11 mouse cellular contexts compared by ENCODE assay signal in the genomic region with DNA sequence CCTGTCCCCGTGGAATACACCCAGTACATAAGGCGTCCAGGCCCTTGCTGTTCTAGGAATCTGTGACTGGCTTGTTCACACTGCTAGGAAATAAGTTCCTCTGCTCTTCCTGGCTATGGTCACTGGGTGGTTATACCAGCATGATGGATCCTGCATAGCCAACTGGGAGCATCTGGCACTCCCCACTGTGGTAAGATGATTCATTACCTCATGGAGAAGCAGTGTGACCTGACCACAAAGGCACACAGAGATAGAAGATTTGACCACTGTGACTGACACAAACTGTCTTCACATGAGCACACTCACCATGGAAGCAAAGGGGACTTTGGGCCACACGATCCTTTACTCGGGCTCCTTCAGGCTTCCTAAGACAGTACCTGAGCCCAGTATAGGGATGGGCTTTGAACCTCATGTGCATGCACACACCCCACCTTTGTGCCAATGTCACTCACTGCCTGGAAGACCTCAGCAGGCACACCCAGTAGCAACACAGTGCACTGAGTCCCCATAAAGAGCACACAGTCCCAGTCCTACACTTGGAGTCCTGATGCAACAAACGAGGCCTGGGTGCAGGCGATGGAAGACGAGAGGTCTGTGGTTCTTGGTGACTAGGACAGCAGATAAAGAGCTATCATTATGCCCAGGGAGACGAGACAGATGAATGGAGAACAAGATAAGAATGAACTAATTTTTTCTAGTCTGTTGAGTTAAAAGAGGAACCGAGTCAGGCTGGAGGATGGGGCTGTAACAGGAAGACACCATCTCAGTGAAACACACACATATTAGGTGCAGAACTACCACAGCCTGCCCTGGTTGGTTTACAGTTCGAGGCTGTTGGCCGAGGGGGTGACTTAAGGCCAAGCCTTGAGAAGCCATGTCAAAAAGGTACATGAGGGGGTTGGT. TPM values are rescaled to one million over a fixed set of nuclear protein-coding genes. Genes with fewer than 3 reads are reported as not detected.
DNase-seq lines count a peak whose midpoint lies in the region; ATAC-seq and TF ChIP-seq lines count a peak whose summit lies in the region.
"Had no signal": no experiment of that assay in that cellular context is flagged by ENCODE, and none has a peak within 500 bp of the region (broad histone marks: within the 10 kb centered on the region; RNA-seq: fewer than 3 reads in every experiment).

No protein-coding gene starts in this region.

- H3K4me2 ChIP-seq in CH12.LX (ENCODE audit: insufficient read depth, low read depth, poor library complexity, severe bottlenecking): no peak overlapping the region; the same call in 1 of the 2 replicates
- H3K4me2 ChIP-seq: limb, embryonic 13.5 days had no signal

- 0 out of 2 replicates have a peak overlapping the region, but pooled peaks have one; percentile 8 for H3K9ac ChIP-seq in CH12.LX (ENCODE audit: insufficient read depth, low read depth)
- H3K9ac ChIP-seq: limb, embryonic 13.5 days had no signal

- H3K9me3 ChIP-seq in CH12.LX (replicated peaks; ENCODE audit: low read length): no peaks in the 10 kb centered on the region
- H3K9me3 ChIP-seq: limb, embryonic 13.5 days had no signal

- peaks cover 57 to 97% of the 10 kb centered on the region in 2 experiments for H3K4me1 ChIP-seq in CH12.LX (ENCODE audit: control insufficient read depth in 1 of 2, insufficient read depth in 2 of 2)
- H3K4me1 ChIP-seq: limb, embryonic 13.5 days had no signal

- TF ChIP-seq CTCF in CH12.LX (conservative IDR thresholded peaks at IDR 0.05 in 1 of 2, IDR thresholded peaks at IDR 0.05 in 1 of 2; ENCODE audit: low read depth in 2 of 2, low read length in 2 of 2): no peak

- TF ChIP-seq POLR2A in CH12.LX (IDR thresholded peaks at IDR 0.05; ENCODE audit: low read depth, low read length): no peak

- dilution Hi-C loops in CH12.LX (cut with MboI; ENCODE audit: extremely low pct_ligation_motif_present, extremely low pct_unique_long_range_greater_than_20kb, low sequenced_read_pairs): no loop called here

- no peaks in the 10 kb centered on the region for H3K27me3 ChIP-seq in CH12.LX (replicated peaks)
- H3K27me3 ChIP-seq: limb, embryonic 13.5 days had no signal

- in situ Hi-C loops in CH12.LX (cut with MboI; ENCODE audit: low pct_ligation_motif_present, low pct_unique_long_range_greater_than_20kb, low sequenced_read_pairs): no loop called here

- peak; percentile 54 for ATAC-seq in granulocyte monocyte progenitor cell, adult 5-6 weeks (replicated peaks; ENCODE audit: poor library complexity, severe bottlenecking)
- ATAC-seq in megakaryocyte-erythroid progenitor cell, adult 5-6 weeks (replicated peaks; ENCODE audit: low FRiP score, low TSS enrichment, poor library complexity, severe bottlenecking): peak; percentile 88
- ATAC-seq in activated CD4-positive, CD25-positive, alpha-beta regulatory T cell, adult 4 months: no peak

- peak; percentile 32 for DNase-seq in adrenal gland, adult 2 months
- DNase-seq in adrenal gland, postnatal 36 days: no peak
- DNase-seq in CH12.LX (ENCODE audit: extremely low read depth): peak; percentile 81
- DNase-seq in neural tube, embryonic 10.5 days (ENCODE audit: extremely low spot score, low spot score): no peak
- DNase-seq in kidney, adult 8-10 months: no peak
- DNase-seq: heart, postnatal 36 days; kidney, postnatal 25 days had no signal

- TF ChIP-seq EP300 in CH12.LX (IDR thresholded peaks at IDR 0.05; ENCODE audit: low read length): peak; percentile 48; the same call in 1 of the 2 replicates

- H3K27ac ChIP-seq in CH12.LX (ENCODE audit: insufficient read depth, low read depth): peak overlapping the region; percentile 86
- H3K27ac ChIP-seq: limb, embryonic 13.5 days had no signal

- H3K36me3 ChIP-seq in CH12.LX (replicated peaks in 1 of 2; ENCODE audit: control insufficient read depth in 1 of 2, insufficient read depth in 1 of 2, low read length in 1 of 2): peaks cover 36 to 71% of the 10 kb centered on the region in 2 experiments

- H3K4me3 ChIP-seq in CH12.LX (replicated peaks in 1 of 3; ENCODE audit: low read depth in 2 of 3, low read length in 2 of 3, poor library complexity in 1 of 3): peak overlapping the region in 1 of 3 experiments; percentile 14
- H3K4me3 ChIP-seq: limb, embryonic 13.5 days had no signal

- TF ChIP-seq RAD21 in CH12.LX (IDR thresholded peaks at IDR 0.05; ENCODE audit: low read depth, low read length): no peak

- H3K79me2 ChIP-seq in CH12.LX (replicated peaks; ENCODE audit: control insufficient read depth, extremely low read depth, insufficient read depth, poor library complexity, severe bottlenecking): no peaks in the 10 kb centered on the region

TF ChIP-seq in CH12.LX, 34 proteins besides CTCF, POLR2A, EP300 and RAD21:
- TF ChIP-seq JUND (conservative IDR thresholded peaks at IDR 0.05; ENCODE audit: low read depth, low read length): no peak
- no peak for TF ChIP-seq TBP (conservative IDR thresholded peaks at IDR 0.05; ENCODE audit: low read depth, low read length)
- 0 out of 2 replicates have a peak, but pooled peaks have one; percentile 52 for TF ChIP-seq ZNF384 (IDR thresholded peaks at IDR 0.05; ENCODE audit: low read depth, low read length)
- TF ChIP-seq NRF1 (IDR thresholded peaks at IDR 0.05; ENCODE audit: low read depth, low read length): no peak
- peak; percentile 47; the same call in 1 of the 2 replicates for TF ChIP-seq ELF1 (IDR thresholded peaks at IDR 0.05; ENCODE audit: low read depth, low read length)
- TF ChIP-seq UBTF (IDR thresholded peaks at IDR 0.05; ENCODE audit: low read depth, low read length): no peak
- no peak for TF ChIP-seq ZMIZ1 (IDR thresholded peaks at IDR 0.05; ENCODE audit: low read depth, low read length)
- no peak for TF ChIP-seq MYC (IDR thresholded peaks at IDR 0.05; ENCODE audit: low read depth, low read length)
- TF ChIP-seq E2F4 (IDR thresholded peaks at IDR 0.05; ENCODE audit: insufficient replicate concordance, low read depth, low read length): no peak
- TF ChIP-seq ZKSCAN1 (IDR thresholded peaks at IDR 0.05; ENCODE audit: borderline replicate concordance, low read depth, low read length): no peak
- TF ChIP-seq ZC3H11A (IDR thresholded peaks at IDR 0.05; ENCODE audit: low read depth, low read length): no peak
- no peak for TF ChIP-seq KAT2A (IDR thresholded peaks at IDR 0.05; ENCODE audit: insufficient replicate concordance, low read length)
- peak; percentile 6; the same call in 1 of the 2 replicates for TF ChIP-seq TCF12 (IDR thresholded peaks at IDR 0.05; ENCODE audit: low read depth, low read length)
- no peak for TF ChIP-seq USF2 (conservative IDR thresholded peaks at IDR 0.05; ENCODE audit: low read depth, low read length)
- TF ChIP-seq JUN (IDR thresholded peaks at IDR 0.05; ENCODE audit: insufficient read depth, low read depth, low read length): no peak
- no peak for TF ChIP-seq SMC3 (IDR thresholded peaks at IDR 0.05; ENCODE audit: low read depth, low read length)
- peak; percentile 63 for TF ChIP-seq IRF4 (IDR thresholded peaks at IDR 0.05; ENCODE audit: low read depth, low read length)
- peak; percentile 84 for TF ChIP-seq BHLHE40 (IDR thresholded peaks at IDR 0.05; ENCODE audit: low read depth, low read length)
- TF ChIP-seq ETS1 (conservative IDR thresholded peaks at IDR 0.05; ENCODE audit: low read depth, low read length): peak; percentile 67
- no peak for TF ChIP-seq MAFK (IDR thresholded peaks at IDR 0.05; ENCODE audit: insufficient replicate concordance, low read length)
TF ChIP-seq in CH12.LX: peak in this region for 6.

RNA-seq across cellular contexts. Expression of gene Bid, which starts 39.9 kb away (rescaled TPM):
- 1 to 10 TPM; 3.5 to 4.7 TPM for total RNA-seq in adrenal gland, adult 2 months (2021)
- polyA plus RNA-seq in adrenal gland, adult 2 months (2012; rRNA removed): 2.7 and 3.0 TPM in 2 replicates
- total RNA-seq in adrenal gland, postnatal 36 days (2021): 1 to 10 TPM; 4.5 to 5.9 TPM
- total RNA-seq in CH12.LX (2012; rRNA removed) (102 and 118 TPM in 2 replicates), CH12.LX (2014; rRNA removed) (132 and 148 TPM in 2 replicates)
- polyA plus RNA-seq in CH12.LX (2012; ENCODE audit: insufficient read length, low read depth): 129 and 144 TPM in 2 replicates
- total RNA-seq in granulocyte monocyte progenitor cell, adult 5-6 weeks (2014; fragmentation: Nextera tagmentation): 90.9 and 98.7 TPM in 2 replicates
- total RNA-seq in granulocyte monocyte progenitor cell, adult 5-6 weeks (2017): 64.6 and 66.4 TPM in 2 replicates
- 55.4 TPM in 2 replicates for total RNA-seq in megakaryocyte-erythroid progenitor cell, adult 5-6 weeks (2014; fragmentation: Nextera tagmentation)
- total RNA-seq in megakaryocyte-erythroid progenitor cell, adult 5-6 weeks (2017): 23.7 and 25.8 TPM in 2 replicates
- polyA plus RNA-seq in activated CD4-positive, CD25-positive, alpha-beta regulatory T cell, adult 4 months (2017; shearing (Covaris generic)): 10 to 100 TPM; 43.2 to 44.9 TPM

Comparison
In these comparisons a context has a peak if more than half of its experiments do, and no peak if none do; other contexts are left out.
1. DNase-seq: peak in adrenal gland, adult 2 months (single experiment) and CH12.LX (single experiment); none in adrenal gland, postnatal 36 days (0 of 2), neural tube, embryonic 10.5 days (single experiment) and kidney, adult 8-10 months (0 of 2).